17 mouse cellular contexts compared by ENCODE assay signal in genomic region chr6:112562039-112562438, GRCm38 (mm10).
"Had no signal": no experiment of that assay in that cellular context is flagged by ENCODE, and none has a peak within 500 bp of the region (broad histone marks: within the 10 kb centered on the region; RNA-seq: fewer than 3 reads in every experiment).

No protein-coding gene starts in this region.

- H3K27me3 ChIP-seq: liver, embryonic 13.5 days; lung, embryonic 15.5 days; midbrain, embryonic 15.5 days; neural tube, embryonic 13.5 days; stomach, embryonic 15.5 days had no signal

- H3K36me3 ChIP-seq: liver, embryonic 13.5 days; lung, embryonic 15.5 days; midbrain, embryonic 15.5 days; neural tube, embryonic 13.5 days; stomach, embryonic 15.5 days had no signal

- H3K27ac ChIP-seq: left cerebral cortex, adult 2 months; liver, embryonic 13.5 days; lung, embryonic 15.5 days; macrophage; midbrain, embryonic 15.5 days; neural tube, embryonic 13.5 days; stomach, embryonic 15.5 days had no signal

- ATAC-seq: liver, postnatal 0 days; midbrain, embryonic 15.5 days had no signal

- H3K9ac ChIP-seq: liver, embryonic 13.5 days; liver, postnatal 0 days; lung, embryonic 15.5 days; midbrain, embryonic 15.5 days; neural tube, embryonic 13.5 days; stomach, embryonic 15.5 days had no signal

- DNase-seq: kidney, adult 9 months; kidney, postnatal 25 days; liver; liver, embryonic 13.5 days; liver, postnatal 0 days; lung, postnatal 14 days; right cerebral cortex, postnatal 14 days; thymus, adult 2 months; thymus, postnatal 25 days had no signal

- H3K4me1 ChIP-seq: liver, embryonic 13.5 days; lung, embryonic 15.5 days; megakaryocyte, embryonic 14.5 days; neural tube, embryonic 13.5 days; stomach, embryonic 15.5 days had no signal

- H3K4me3 ChIP-seq: left cerebral cortex, adult 2 months; liver, embryonic 13.5 days; lung, embryonic 15.5 days; megakaryocyte, embryonic 14.5 days; midbrain, embryonic 15.5 days; neural tube, embryonic 13.5 days; stomach, embryonic 15.5 days had no signal

- H3K4me2 ChIP-seq: liver, embryonic 13.5 days; lung, embryonic 15.5 days; midbrain, embryonic 11.5 days; midbrain, embryonic 15.5 days; neural tube, embryonic 13.5 days; stomach, embryonic 15.5 days had no signal

- H3K9me3 ChIP-seq: liver, embryonic 13.5 days; lung, embryonic 15.5 days; megakaryocyte, embryonic 14.5 days; midbrain, embryonic 15.5 days; neural tube, embryonic 13.5 days; stomach, embryonic 15.5 days had no signal
